Mouse (Mus musculus): ENCODE results near the gene Ppp3cb. TPM values are rescaled to one million over a fixed set of nuclear protein-coding genes. Genes with fewer than 3 reads are reported as not detected.

Ppp3cb gene
- total and polyA plus RNA-seq, 2 experiments from 2014 or later: 124 to 147 TPM

DNA sequence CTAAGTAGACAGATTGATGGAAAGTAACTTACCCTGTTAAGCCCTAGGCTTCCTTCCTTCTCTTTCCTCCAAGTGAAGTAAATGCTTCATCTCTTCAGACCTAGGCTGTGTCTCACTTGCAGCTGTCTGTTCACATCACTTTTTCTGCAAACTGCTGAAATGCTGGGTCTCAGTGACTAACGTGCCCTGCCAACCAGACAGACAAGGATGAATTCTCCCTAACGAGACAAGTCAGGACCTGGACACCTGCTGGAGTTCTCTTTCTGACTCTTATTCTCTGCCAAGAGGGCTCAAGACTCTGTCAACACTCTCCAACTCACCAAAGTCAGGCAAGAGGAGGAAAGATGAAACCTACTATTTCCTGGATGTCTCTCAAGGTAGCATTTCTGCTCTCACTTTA is 49.8 kb downstream of the Ppp3cb start, which contains the start of gene Mss51:
Gene Mss51 (minus strand): TSS at position 299 of the 400 bp plus-strand sequence.
- Histone ChIP-seq H3K4me1 (ENCODE audit: insufficient read depth, low read length) (no peaks in the 10 kb centered on the region), H3K27ac (ENCODE audit: low read depth, low read length) (no peak within 1 kb of the TSS), H3K4me2 (ENCODE audit: low read depth, low read length, poor library complexity, severe bottlenecking) (no peak within 1 kb of the TSS), H3K4me3 (ENCODE audit: low read depth, low read length) (no peak within 1 kb of the TSS), H3K36me3 (ENCODE audit: insufficient read depth, low read length) (peaks cover 23% of the 10 kb centered on the region), H3K9ac (replicated peaks; ENCODE audit: low read length, poor library complexity, severe bottlenecking) (no peak within 1 kb of the TSS), H3K9me3 (ENCODE audit: low read length) (no peaks in the 10 kb centered on the region), H3K27me3 (ENCODE audit: insufficient read depth, low read length) (no peaks in the 10 kb centered on the region)
- ATAC-seq (ENCODE audit: low FRiP score): no peak
- no peak for DNase-seq (ENCODE audit: low spot score)
- TF ChIP-seq CTCF (IDR thresholded peaks at IDR 0.05): no peak
- WGBS: 81% methylated on average over 2 of the region's 2 CpGs

DNA sequence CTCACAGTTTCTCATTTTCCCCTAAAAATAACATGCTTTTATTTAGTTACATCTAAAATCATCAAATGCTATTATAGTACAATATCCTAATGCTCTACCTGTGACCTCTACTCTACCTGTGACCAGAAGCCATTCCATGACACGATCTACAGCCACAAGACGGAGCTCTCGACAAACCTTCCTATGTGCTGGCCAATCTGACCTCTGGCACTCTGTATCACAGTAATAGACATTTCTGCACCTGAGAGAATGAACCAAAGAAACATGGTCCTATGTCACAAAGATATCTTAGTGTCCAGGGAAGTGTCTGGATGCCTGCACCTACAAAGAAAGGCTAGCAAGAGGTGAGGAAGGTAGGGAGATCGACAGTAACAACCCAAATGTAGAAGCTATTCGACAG is 60.3 kb downstream of the Ppp3cb start:
- H3K9ac ChIP-seq (replicated peaks; ENCODE audit: low read length, poor library complexity, severe bottlenecking): no peak overlapping the region
- 96% methylated on average over 5 of the region's 5 CpGs for WGBS
- H3K4me1 ChIP-seq (ENCODE audit: insufficient read depth, low read length): no peaks in the 10 kb centered on the region
- ATAC-seq (ENCODE audit: low FRiP score): no peak
- DNase-seq (ENCODE audit: low spot score): no peak
- TF ChIP-seq CTCF (IDR thresholded peaks at IDR 0.05): no peak
- H3K36me3 ChIP-seq (ENCODE audit: insufficient read depth, low read length): no peaks in the 10 kb centered on the region
- H3K27ac ChIP-seq (ENCODE audit: low read depth, low read length): no peak overlapping the region
- no peak overlapping the region for H3K4me2 ChIP-seq (ENCODE audit: low read depth, low read length, poor library complexity, severe bottlenecking)
- H3K4me3 ChIP-seq (ENCODE audit: low read depth, low read length): no peak overlapping the region
- no peaks in the 10 kb centered on the region for H3K9me3 ChIP-seq (ENCODE audit: low read length)
- H3K27me3 ChIP-seq (ENCODE audit: insufficient read depth, low read length): no peaks in the 10 kb centered on the region

DNA sequence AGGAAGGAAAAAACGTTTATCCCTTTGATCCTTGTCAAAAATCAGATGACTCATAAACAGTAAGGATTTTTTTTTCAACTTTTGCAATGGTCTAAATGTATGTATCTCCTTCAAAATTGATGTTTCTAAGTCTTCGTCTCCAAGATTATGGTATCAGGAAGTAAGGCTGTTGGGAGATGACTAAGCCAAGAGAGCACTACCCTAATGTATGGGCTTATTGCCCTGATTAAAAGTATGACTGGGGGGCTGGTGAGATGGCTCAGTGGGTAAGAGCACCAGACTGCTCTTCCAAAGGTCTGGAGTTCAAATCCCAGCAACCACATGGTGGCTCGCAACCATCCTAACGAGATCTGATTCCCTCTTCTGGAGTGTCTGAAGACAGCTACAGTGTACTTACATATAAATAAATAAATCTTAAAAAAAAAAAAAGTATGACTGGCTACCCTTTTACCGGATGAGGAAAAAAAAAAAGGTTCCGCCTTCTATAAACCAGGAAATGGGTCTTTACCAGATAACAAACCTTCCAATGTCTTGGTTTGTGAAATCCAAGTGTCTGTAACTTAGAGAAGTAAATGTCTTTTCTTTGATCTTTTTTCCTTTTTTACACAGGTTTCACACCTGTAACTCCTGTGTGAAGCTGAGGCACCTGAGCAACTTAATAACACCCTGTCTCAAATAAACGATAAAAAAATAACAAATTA is 64.2 kb downstream of the Ppp3cb start:
- 88% methylated on average over 7 of the region's 7 CpGs for WGBS
- ATAC-seq (ENCODE audit: low FRiP score): no peak

DNA sequence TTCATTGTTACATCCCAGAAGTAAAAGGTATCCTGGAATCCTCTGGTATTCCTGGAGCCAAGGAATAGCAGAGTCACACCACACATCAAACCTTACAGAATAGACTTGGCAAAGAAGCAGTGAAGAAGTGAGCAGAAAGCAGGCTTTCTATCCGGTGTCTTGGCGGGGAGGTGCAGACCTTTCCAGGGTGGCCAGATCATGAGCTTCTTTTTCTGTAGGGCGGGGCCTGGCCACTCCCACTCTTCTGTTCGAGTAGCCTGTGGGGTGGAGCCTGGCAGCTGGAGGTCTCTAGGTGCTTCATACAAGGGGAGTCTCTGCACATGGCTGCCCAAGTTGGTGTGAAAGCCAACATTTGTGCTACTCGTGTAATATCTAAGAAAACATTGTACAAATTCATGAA is 65.2 kb downstream of the Ppp3cb start:
- ATAC-seq (ENCODE audit: low FRiP score): no peak
- TF ChIP-seq CTCF (IDR thresholded peaks at IDR 0.05): no peak
- H3K27ac ChIP-seq (ENCODE audit: low read depth, low read length): no peak overlapping the region
- H3K4me1 ChIP-seq (ENCODE audit: insufficient read depth, low read length): peaks cover 3% of the 10 kb centered on the region; the same call in 1 of the 2 replicates
- no peaks in the 10 kb centered on the region for H3K36me3 ChIP-seq (ENCODE audit: insufficient read depth, low read length)
- 25% methylated on average over 5 of the region's 5 CpGs for WGBS
- no peak overlapping the region for H3K9ac ChIP-seq (replicated peaks; ENCODE audit: low read length, poor library complexity, severe bottlenecking)
- no peak for DNase-seq (ENCODE audit: low spot score)
- H3K9me3 ChIP-seq (ENCODE audit: low read length): no peaks in the 10 kb centered on the region
- no peak overlapping the region for H3K4me2 ChIP-seq (ENCODE audit: low read depth, low read length, poor library complexity, severe bottlenecking)
- H3K4me3 ChIP-seq (ENCODE audit: low read depth, low read length): no peak overlapping the region
- no peaks in the 10 kb centered on the region for H3K27me3 ChIP-seq (ENCODE audit: insufficient read depth, low read length)

More for the DNA sequence above, 64.2 kb downstream of the Ppp3cb start:
- H3K36me3 ChIP-seq (ENCODE audit: insufficient read depth, low read length): no peaks in the 10 kb centered on the region
- no peak for TF ChIP-seq CTCF (IDR thresholded peaks at IDR 0.05)
- no peak for DNase-seq (ENCODE audit: low spot score)
- H3K4me3 ChIP-seq (ENCODE audit: low read depth, low read length): no peak overlapping the region
- peaks cover 3% of the 10 kb centered on the region; the same call in 1 of the 2 replicates for H3K4me1 ChIP-seq (ENCODE audit: insufficient read depth, low read length)
- no peaks in the 10 kb centered on the region for H3K27me3 ChIP-seq (ENCODE audit: insufficient read depth, low read length)
- H3K4me2 ChIP-seq (ENCODE audit: low read depth, low read length, poor library complexity, severe bottlenecking): no peak overlapping the region
- no peak overlapping the region for H3K27ac ChIP-seq (ENCODE audit: low read depth, low read length)
- H3K9ac ChIP-seq (replicated peaks; ENCODE audit: low read length, poor library complexity, severe bottlenecking): no peak overlapping the region
- no peaks in the 10 kb centered on the region for H3K9me3 ChIP-seq (ENCODE audit: low read length)

DNA sequence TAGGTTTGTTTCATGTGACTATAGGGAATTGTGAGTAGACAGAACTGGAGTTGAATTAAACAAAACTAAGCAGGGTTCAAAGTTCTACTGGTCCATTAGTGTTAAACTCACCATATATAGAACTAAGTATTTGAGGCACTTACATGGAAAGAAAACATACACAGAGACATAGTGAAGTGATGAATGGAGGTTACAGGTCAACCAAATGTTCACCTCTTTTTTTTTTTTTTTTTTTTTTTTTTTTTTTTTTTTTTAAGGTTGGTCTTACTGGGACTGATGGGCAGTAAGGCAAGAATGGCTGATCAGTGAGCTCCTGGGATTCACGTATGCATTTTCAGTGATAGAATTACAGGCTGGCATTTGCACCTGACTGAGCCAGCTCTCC is 66.2 kb downstream of the Ppp3cb start:
- ATAC-seq (ENCODE audit: low FRiP score): no peak

More for the DNA sequence above, 66.2 kb downstream of the Ppp3cb start:
- no peak overlapping the region for H3K9ac ChIP-seq (replicated peaks; ENCODE audit: low read length, poor library complexity, severe bottlenecking)
- no peak for DNase-seq (ENCODE audit: low spot score)
- H3K27me3 ChIP-seq (ENCODE audit: insufficient read depth, low read length): no peaks in the 10 kb centered on the region
- peaks cover 3% of the 10 kb centered on the region; the same call in 1 of the 2 replicates for H3K4me1 ChIP-seq (ENCODE audit: insufficient read depth, low read length)
- H3K9me3 ChIP-seq (ENCODE audit: low read length): no peaks in the 10 kb centered on the region
- peak overlapping the region; percentile 82 for H3K4me2 ChIP-seq (ENCODE audit: low read depth, low read length, poor library complexity, severe bottlenecking)
- peak overlapping the region; percentile 70 for H3K4me3 ChIP-seq (ENCODE audit: low read depth, low read length)
- 59% methylated on average over 1 of the region's 1 CpGs for WGBS
- TF ChIP-seq CTCF (IDR thresholded peaks at IDR 0.05): no peak
- no peak overlapping the region for H3K27ac ChIP-seq (ENCODE audit: low read depth, low read length)
- H3K36me3 ChIP-seq (ENCODE audit: insufficient read depth, low read length): no peaks in the 10 kb centered on the region

Measured in midbrain, postnatal 0 days (tissue).